Comparison of ENCODE assay signal across 26 mouse cellular contexts in genomic region chr8:115726231-115726630, GRCm38 (mm10). TPM values are rescaled to one million over a fixed set of nuclear protein-coding genes. Genes with fewer than 3 reads are reported as not detected.
DNase-seq lines count a peak whose midpoint lies in the region; ATAC-seq lines count a peak whose summit lies in the region.
"Had no signal": no experiment of that assay in that cellular context is flagged by ENCODE, and none has a peak within 500 bp of the region (broad histone marks: within the 10 kb centered on the region; RNA-seq: fewer than 3 reads in every experiment).

No protein-coding gene starts in this region.

- ATAC-seq in common myeloid progenitor, adult 5-6 weeks (replicated peaks; ENCODE audit: low read depth, poor library complexity, severe bottlenecking), result peak; percentile 71
- ATAC-seq in megakaryocyte progenitor cell, adult 5-6 weeks (replicated peaks; ENCODE audit: poor library complexity), result peak; percentile 48
- no peak for ATAC-seq in liver, embryonic 11.5 days (replicated peaks; ENCODE audit: low FRiP score)
- ATAC-seq: forebrain, embryonic 14.5 days; forebrain, postnatal 0 days; hindbrain, postnatal 0 days had no signal

- no peaks in the 10 kb centered on the region for H3K4me1 ChIP-seq in liver, embryonic 11.5 days (replicated peaks; ENCODE audit: control insufficient read depth, insufficient read depth, low read length)
- H3K4me1 ChIP-seq: embryonic facial prominence, embryonic 12.5 days; embryonic facial prominence, embryonic 15.5 days; heart, embryonic 12.5 days; heart, embryonic 15.5 days had no signal

- H3K4me3 ChIP-seq in liver, embryonic 11.5 days (ENCODE audit: low read depth, low read length), result no peak overlapping the region
- H3K4me3 ChIP-seq: embryonic facial prominence, embryonic 12.5 days; embryonic facial prominence, embryonic 15.5 days; gastrocnemius, adult 2 months; heart, embryonic 12.5 days; heart, embryonic 15.5 days had no signal

- no peaks in the 10 kb centered on the region for H3K27me3 ChIP-seq in liver, embryonic 11.5 days (replicated peaks; ENCODE audit: control insufficient read depth, insufficient read depth, low read length)
- H3K27me3 ChIP-seq: embryonic facial prominence, embryonic 12.5 days; embryonic facial prominence, embryonic 15.5 days; heart, embryonic 12.5 days; heart, embryonic 15.5 days had no signal

- no peaks in the 10 kb centered on the region for H3K36me3 ChIP-seq in liver, embryonic 11.5 days (ENCODE audit: control insufficient read depth, insufficient read depth, low read length)
- H3K36me3 ChIP-seq: embryonic facial prominence, embryonic 12.5 days; embryonic facial prominence, embryonic 15.5 days; heart, embryonic 12.5 days; heart, embryonic 15.5 days had no signal

- 75% methylated on average over 4 of the region's 4 CpGs for WGBS in liver, embryonic 11.5 days

- H3K4me2 ChIP-seq in liver, embryonic 11.5 days, result no peak overlapping the region
- H3K4me2 ChIP-seq: embryonic facial prominence, embryonic 12.5 days; embryonic facial prominence, embryonic 15.5 days; heart, embryonic 12.5 days; heart, embryonic 15.5 days; hindbrain, embryonic 14.5 days had no signal

- no peak overlapping the region for H3K27ac ChIP-seq in liver, embryonic 11.5 days (ENCODE audit: low read depth, low read length)
- H3K27ac ChIP-seq: embryonic facial prominence, embryonic 12.5 days; embryonic facial prominence, embryonic 15.5 days; gastrocnemius, adult 2 months; heart, embryonic 15.5 days; hindbrain, embryonic 14.5 days; hindbrain, postnatal 0 days had no signal

- H3K9ac ChIP-seq in liver, embryonic 11.5 days (ENCODE audit: low read depth, low read length), result no peak overlapping the region
- H3K9ac ChIP-seq: embryonic facial prominence, embryonic 12.5 days; embryonic facial prominence, embryonic 15.5 days; forebrain, postnatal 0 days; heart, embryonic 12.5 days; heart, embryonic 15.5 days; hindbrain, embryonic 14.5 days had no signal

- DNase-seq in CD4-positive, CD25-positive, alpha-beta regulatory T cell, adult 2 months (ENCODE audit: low read depth, low spot score), result peak; percentile 20
- DNase-seq in induced T-regulatory cell, adult 2 months (ENCODE audit: low read depth), result peak; percentile 65
- DNase-seq in liver, embryonic 11.5 days (ENCODE audit: low spot score), result no peak
- DNase-seq in urinary bladder, postnatal 14 days (ENCODE audit: low spot score), result no peak
- no peak for DNase-seq in right cerebral cortex, postnatal 14 days
- DNase-seq: adrenal gland, postnatal 10 days; adrenal gland, postnatal 36 days; cerebellum, adult 18-20 months; cerebellum, adult 9-10 months; cerebellum, postnatal 14 days; forebrain, postnatal 0 days; gastrocnemius, adult 2 months; gastrocnemius, postnatal 14 days; heart, adult 18-20 months; heart, postnatal 10 days; heart, postnatal 36 days had no signal

- no peaks in the 10 kb centered on the region for H3K9me3 ChIP-seq in liver, embryonic 11.5 days (ENCODE audit: control insufficient read depth, low read length)
- H3K9me3 ChIP-seq: embryonic facial prominence, embryonic 12.5 days; embryonic facial prominence, embryonic 15.5 days; heart, embryonic 12.5 days; heart, embryonic 15.5 days had no signal

RNA-seq across cellular contexts. Expression of gene Maf, which starts 18.6 kb away (rescaled TPM):
- total RNA-seq in common myeloid progenitor, adult 5-6 weeks (2017), result 0.18 and 0.34 TPM in 2 replicates
- total RNA-seq in megakaryocyte progenitor cell, adult 5-6 weeks (2015), result 0.05 and 0.59 TPM in 2 replicates
- 0.04 and 0.41 TPM in 2 replicates for total RNA-seq in megakaryocyte progenitor cell, adult 5-6 weeks (2017)
- polyA plus RNA-seq in liver, embryonic 11.5 days (2014; fragmentation: Nextera tagmentation; extraction: Ambion mirVana), result 3.8 and 4.9 TPM in 2 replicates
- total RNA-seq: MEL had no signal

Comparison
In these comparisons a context has a peak if more than half of its experiments do, and no peak if none do; other contexts are left out.
1. DNase-seq: peak in CD4-positive, CD25-positive, alpha-beta regulatory T cell, adult 2 months (single experiment) and induced T-regulatory cell, adult 2 months (single experiment); none in liver, embryonic 11.5 days (single experiment), urinary bladder, postnatal 14 days (single experiment) and right cerebral cortex, postnatal 14 days (single experiment).